18 mouse cellular contexts compared by ENCODE assay signal in genomic region chr8:114452278-114452677, GRCm38 (mm10). TPM values are rescaled to one million over a fixed set of nuclear protein-coding genes. Genes with fewer than 3 reads are reported as not detected.
"Had no signal": no experiment of that assay in that cellular context is flagged by ENCODE, and none has a peak within 500 bp of the region (broad histone marks: within the 10 kb centered on the region; RNA-seq: fewer than 3 reads in every experiment).

No protein-coding gene starts in this region.

- H3K36me3 ChIP-seq: neural tube, embryonic 12.5 days had no signal

- H3K4me2 ChIP-seq: liver, embryonic 11.5 days; liver, embryonic 15.5 days had no signal

- H3K27me3 ChIP-seq: kidney, embryonic 15.5 days; liver, embryonic 15.5 days; neural tube, embryonic 12.5 days; stomach, embryonic 15.5 days had no signal

- H3K4me1 ChIP-seq: liver, embryonic 15.5 days; stomach, embryonic 15.5 days had no signal

- H3K9me3 ChIP-seq: kidney, embryonic 15.5 days; limb, embryonic 10.5 days; liver, embryonic 15.5 days; neural tube, embryonic 12.5 days; stomach, embryonic 15.5 days had no signal

- H3K27ac ChIP-seq: liver, embryonic 15.5 days; neural tube, embryonic 12.5 days; stomach, embryonic 15.5 days had no signal

- H3K4me3 ChIP-seq: kidney, embryonic 15.5 days; limb, embryonic 10.5 days; liver, embryonic 15.5 days; neural tube, embryonic 12.5 days; stomach, embryonic 15.5 days had no signal

- H3K9ac ChIP-seq: kidney, embryonic 15.5 days; liver, embryonic 15.5 days; stomach, embryonic 15.5 days had no signal

RNA-seq across cellular contexts. Expression of gene Clec3a, which starts 34.4 kb away (rescaled TPM):
- total RNA-seq: layer of hippocampus, adult 8-10 months; layer of hippocampus, postnatal 14 days; left cerebral cortex, adult 18-20 months; left cerebral cortex, postnatal 14 days; megakaryocyte progenitor cell, adult 5-6 weeks; midbrain, postnatal 0 days had no signal
- polyA plus RNA-seq: kidney, adult 2 months; kidney, embryonic 15.5 days; large intestine, adult 2 months; limb, embryonic 10.5 days; liver, embryonic 11.5 days; liver, embryonic 15.5 days; lung, adult 2 months; lung, postnatal 0 days; neural tube, embryonic 12.5 days; spleen, adult 2 months; thymus, postnatal 0 days had no signal
